Mouse (Mus musculus): ENCODE data around the gene Zfyve9.
A peak's percentile ranks its signal among the peaks of the same experiment; 100 is the strongest.

The Zfyve9 gene

DNA sequence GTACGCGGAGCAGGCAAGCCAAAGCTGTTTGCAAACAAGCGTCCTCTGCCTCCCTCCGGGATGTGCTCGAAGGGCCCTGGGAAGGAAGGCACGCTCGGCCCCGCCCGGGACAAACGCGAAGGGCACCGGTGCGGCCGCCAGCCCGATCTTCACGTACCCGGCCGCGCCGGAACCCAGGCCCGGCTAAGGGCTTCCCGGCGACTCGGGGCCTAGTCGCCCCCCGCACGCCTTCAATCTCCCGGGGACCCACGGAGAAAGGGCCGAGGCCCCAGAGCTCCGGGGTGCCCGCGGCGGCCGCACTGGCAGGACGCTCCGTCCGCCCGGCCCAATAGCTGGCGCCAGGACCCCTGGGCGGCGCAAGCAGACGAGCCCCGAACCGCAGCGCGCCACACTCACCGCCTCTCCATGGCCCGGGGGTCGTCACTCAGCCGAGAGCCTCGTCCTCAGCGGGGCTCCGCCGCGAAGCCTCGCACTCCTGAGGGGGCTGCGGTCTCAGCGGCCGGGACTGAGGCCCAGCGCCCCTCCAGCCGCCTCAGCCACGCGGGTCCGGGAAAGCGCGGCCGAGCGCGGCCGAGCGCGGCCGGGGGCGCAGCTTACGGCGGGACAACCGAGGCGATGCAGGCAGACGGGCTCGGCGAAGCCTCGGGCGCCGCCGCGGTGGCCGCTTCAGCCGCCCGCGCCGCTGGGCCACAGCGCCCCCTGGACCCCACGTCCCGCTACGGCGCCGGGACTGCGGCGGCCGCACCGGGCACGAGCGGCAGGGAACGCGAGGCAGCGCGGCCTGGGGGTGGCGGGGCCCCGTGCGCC lies at the start of gene Zfyve9:
Gene Zfyve9, minus strand, starts transcription at position 742 of the 807 bp plus-strand sequence.
- peak; percentile 75 to 93 for DNase-seq

DNA sequence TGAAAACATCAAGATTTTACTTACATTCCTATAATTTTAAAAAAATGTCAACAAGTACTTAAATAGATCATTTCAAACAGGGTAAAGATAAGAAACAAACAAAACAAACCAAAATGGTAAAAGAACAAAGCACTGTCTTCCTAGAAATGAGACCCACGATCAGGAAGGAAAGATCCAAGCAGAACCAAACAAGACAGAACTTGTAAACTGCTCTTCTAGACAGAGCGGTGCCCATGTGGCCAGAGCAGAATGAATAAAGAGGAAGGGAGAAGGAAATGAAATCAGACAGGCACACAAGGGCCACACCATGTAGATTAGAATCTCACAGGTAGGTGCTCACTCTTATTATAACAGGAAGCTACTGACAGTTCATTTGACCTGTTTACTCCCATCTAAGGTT lies 46.0 kb upstream of the Zfyve9 start:
- no peak for DNase-seq

DNA sequence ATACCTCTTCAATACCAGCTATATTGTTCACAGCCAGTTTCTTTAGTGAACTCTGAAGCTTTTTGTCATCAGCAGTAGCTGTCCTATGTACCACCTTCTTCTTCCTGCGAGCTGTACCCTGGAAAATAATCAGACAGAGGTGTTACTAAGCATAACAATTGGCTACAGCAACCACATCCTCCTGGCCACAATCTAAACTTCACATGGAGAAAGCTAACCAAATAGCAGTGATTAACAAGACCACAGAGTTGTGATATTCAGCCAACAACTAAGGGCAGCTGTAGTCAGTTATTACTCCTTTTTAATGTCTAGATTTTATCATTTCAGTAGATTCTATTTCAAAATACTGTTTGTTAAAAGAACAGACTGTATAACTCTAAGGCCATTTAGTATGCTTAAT lies 45.5 kb upstream of the Zfyve9 start:
- no peak for DNase-seq

DNA sequence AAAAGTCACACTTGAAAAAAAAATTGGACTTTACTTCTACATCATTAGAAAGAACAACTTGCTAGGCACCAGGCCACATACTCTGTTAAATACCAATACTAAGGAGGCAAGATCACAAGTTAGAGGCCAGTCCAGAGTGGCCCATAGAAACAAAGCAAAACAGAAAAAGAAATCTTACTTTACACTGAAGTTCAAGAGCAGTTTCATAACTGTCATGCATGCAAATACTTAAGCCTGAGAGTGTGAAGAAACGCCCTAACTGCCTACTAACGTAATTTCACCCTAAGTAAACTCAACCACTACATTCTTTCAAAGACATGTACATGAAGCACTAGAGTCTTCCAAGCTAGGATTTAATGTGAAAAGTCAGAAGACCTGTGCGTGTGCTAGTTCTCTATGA lies 45.1 kb upstream of the Zfyve9 start:
- no peak for DNase-seq

DNA sequence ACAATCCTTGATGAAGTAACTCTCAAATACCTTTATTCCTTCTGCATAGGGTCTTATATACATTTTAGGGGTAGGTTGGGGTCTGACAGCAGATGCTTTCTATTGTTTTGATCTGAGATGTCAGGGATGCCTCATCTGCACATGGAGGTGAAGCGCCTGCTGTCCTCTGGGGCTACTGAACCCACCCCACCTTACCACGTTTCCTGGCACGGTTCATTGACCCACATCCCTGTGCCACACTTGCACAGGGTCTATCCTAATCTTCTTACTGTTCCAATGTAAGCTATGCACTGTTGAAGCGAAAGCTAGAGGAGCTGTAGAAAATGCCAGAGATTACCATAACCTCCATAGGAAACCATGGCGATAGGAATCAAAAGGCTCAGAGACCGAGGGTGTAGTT lies 31.0 kb upstream of the Zfyve9 start:
- DNase-seq = no peak

DNA sequence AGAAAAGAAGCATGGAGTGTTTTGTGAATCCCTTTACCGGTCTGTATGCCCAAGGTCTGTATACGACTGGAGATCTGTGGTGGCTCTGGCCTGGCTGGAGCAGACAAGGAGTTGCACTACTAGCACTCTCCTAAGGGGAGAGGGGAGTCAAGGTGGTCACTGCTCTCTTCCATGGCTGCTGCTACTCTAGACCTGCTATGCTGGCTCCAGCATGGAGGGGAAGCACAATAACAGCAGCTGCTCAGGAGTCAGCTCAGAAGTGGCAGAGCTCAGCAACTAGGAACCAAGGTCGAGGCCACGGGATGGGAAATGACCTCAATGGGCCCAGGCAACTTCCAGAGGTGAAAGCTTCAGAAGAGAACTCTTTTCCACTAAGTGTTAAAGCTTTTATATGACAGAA lies 30.5 kb upstream of the Zfyve9 start:
- no peak for DNase-seq

DNA sequence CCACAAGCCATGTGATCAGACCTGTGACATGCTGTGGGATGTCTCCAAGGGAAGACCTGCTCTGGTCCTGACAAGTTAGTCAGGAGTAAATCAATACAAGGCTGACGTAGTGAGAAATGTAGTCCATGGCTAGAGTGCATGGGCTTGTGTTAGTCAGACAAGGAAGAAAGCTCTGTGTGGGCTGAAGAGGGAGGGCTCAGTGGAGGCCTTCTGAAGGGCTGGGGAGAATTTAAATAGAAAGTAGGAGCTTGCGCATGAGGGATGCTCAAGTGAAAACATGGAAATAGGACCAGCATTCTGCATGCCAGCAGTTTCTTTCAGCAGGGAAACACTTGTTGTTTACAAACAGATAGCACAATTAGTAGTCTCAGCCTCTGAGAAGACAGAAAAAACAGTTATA lies 22.9 kb upstream of the Zfyve9 start:
- no peak for DNase-seq

DNA sequence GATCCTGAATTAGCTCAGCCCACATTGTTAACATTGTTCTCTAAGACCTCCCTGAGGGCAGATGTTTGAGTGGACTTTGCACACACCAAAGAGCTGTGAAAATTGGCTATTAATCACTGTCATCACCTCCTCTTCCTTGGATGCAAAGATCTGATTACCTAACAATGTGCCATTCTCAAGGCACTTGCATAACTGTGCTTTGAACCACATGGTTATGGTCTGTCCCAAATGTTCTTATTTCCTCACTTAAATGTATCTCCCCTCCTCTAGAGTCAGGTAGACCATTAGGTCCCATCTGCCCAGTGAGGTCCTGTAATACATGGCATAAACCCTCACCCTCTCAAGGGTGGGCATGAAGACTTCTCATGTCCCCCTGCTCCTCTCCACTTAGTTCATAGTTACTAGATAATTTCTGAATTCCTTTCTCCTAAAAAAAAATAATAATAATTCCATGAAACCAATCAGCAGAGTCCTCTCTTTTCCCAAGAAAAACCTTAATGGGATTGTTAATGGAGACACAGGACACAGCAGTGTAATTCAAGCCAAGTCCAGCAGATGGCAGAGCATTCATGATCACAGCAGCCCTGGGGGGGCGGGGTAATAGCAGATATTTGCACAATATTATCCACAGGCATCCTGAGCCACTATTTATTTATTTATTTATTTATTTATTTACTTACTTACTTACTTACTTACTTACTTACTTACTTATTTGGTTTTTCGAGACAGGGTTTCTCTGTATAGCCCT lies 17.7 kb upstream of the Zfyve9 start:
- peak; percentile 78 to 94 for DNase-seq

DNA sequence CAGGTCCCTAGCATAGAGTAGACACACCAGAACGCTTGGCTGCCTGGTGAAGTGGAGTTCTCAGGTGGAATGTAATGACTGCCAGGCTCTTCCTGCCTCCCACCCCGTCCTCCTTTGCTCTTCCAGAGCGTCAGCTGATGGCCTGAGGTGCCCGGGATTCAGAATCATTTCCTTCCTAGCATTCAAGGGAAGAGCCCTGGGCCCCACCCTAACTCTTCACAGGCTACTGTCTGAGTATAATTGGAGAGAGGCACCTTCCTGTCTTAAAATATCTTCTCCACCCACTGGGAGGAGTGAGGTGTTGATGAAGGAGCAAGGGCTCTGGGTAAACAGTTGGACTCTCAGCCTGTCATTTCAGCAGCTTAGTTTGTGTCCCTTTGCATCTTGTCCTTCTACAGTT lies 16.1 kb upstream of the Zfyve9 start:
- peak; percentile 29 to 48 for DNase-seq

DNA sequence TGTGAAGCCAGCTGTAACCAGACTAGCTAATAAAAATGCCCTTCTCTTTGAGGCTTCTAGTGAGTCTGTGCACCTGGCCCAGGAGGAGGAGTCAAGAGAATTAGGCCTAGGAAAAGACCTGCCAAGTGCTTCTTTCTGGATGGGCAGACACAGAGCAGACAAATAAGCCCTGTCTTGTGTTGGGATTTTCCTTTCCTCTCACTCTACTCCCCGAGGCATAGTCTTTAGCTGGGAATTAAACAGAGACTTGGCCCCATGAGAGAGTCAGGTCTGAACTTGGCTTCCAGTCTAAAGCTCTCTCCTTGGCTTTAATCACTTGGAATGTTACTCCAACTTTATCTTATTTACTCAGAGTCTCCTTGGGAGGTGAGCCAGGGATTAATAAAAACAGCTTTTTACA lies 13.3 kb upstream of the Zfyve9 start:
- DNase-seq = no peak

DNA sequence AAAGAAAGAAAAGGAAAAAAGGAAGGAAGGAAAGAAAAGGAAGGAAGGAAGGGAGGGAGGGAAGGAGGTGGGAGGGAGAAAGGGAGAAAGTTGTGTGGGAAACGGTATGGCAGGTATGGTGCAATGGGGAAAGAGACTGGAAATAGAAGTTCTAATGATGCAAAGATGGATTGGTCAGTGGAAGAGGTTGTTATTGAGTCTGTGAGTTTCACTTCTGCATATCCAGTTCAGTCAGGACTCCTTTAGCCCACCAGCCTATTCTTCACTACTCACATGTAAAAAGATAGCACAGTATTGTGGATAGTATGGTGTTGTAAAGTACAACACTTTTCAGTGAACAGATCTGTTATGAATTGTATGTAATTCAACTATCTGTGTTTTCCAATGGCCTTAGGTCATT lies 9.9 kb upstream of the Zfyve9 start:
- DNase-seq = no peak

DNA sequence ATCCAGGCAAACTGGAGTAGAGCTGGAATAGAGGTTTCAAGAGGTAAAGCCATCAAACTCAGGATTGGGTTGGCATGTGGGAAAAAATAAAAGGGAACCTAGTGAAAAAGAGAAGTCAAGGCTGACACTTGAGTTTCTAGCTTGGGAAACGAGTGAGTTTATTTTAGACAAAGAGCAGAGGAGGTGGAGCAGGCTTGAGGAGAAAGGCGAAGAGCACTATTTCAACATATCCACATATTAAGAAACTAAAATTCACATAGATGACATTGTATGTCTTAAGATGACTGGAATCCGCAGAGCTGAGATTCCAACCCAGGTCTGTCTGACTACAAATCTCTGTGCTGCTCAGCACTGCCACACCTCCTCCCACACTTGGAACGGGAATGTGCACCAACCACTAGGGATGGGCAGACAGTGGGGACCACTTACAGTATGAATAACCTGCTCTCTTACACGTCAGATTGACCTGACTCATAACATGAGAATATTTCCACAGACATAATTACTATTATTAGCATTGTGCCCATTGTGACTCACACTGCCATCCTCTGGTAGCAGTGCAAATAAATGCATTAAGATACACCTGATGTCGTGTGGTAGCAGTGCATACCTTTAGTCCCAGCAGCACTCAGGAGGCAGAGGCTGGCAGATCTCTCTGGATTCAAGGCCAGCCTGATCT lies 8.8 kb upstream of the Zfyve9 start:
- no peak for DNase-seq

DNA sequence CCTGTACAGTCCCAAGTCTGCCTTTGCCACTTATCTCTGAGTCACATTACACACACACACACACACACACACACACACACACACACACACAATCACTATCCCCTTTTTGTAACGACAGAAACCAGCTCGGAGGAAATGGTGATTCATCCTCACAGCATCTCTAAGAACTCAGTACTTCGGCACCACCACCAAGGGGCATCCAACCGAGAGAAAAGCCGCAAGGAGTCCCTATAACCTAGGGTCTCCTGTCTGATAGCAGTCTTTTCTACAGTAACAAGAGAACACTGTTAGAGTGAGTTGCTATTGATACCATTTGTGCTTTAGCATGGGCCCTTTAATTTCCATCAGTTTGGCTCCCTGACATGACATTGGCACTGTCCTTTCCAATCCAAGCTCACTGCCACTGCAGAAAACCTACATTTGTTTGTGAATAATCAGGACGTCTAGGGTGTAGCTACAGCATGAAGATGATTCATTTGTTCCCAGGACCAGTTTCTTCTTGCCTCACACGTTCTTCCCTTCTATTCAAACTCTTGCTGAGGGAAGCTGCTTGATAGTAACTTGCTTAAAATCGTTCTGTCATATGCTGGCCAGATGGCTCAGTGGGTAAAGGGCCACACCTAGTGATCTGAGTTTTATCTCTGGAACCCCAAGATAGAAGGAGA lies 2.0 kb upstream of the Zfyve9 start:
- peak in 1 of 2 experiments; percentile 9 for DNase-seq

DNA sequence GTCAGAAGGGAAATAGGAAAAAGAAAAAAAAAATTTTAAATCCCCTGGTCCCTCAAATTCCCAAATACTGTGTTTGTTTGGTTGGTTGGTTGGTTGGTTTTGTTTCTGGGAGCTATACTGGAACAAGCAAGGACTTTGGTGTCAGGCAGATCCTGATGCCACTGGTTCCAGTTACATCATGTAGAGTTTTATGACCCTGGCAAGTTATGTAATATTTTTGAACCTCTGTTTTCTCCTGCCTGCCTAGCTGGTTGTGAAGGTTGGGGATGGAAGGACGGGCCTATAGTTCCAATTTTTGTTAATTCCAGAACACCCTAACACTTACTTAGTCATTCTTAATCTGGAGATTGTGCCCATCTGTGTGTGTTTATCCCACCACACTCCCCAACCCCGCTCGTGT lies 998 bp upstream of the Zfyve9 start:
- DNase-seq = peak; percentile 10 to 33

DNA sequence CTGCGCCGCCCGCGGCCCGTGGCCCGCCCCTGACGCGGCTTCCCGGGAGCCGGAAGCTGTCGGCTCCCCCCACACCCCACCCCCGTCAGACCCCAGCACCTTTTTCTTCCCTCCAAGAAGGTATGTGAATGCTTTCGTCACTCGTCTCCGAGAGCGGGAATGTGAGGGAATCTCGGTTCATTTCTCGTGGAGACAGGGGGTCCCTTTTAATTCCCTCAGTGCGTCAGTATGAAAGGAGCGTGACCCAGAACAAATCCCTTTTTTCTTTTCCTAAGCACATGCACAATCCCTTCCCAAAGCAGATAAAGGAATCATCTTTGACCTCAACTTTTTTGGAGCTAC lies 237 bp upstream of the Zfyve9 start:
- DNase-seq = no peak

DNA sequence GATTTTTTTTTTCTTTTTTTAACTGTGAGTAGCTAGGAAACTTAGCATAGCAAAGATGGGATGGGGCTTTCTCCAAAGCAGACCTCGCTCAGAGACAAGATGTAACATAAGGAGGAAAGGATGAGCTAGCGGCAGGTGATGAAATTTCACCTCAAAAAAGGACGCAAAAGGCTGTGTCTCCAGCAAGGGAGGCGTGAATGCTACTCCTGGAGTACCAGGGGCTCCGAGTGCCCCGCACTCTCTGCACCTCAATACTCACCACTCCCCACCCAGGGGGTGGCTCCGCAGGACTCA lies 888 bp downstream of the Zfyve9 start:
- no peak for DNase-seq

DNA sequence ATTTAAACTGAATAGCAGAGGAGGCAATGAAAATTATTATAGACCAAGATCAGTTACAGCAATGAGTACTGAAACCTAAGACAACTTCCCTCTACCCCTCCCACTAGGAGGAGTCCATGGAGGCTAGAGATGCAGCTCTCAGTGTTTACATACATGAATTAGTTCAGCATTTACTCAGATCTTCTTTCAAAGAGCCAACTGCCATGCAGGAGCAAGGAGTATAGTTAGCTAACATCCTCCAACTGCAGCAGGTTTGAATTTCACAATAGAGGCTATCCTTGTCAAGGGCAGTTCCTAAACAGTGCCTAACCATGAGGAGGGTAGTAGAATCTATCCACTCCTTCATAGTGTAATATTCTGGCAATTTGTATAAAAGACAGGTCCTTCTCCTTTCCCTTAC lies 12.1 kb downstream of the Zfyve9 start:
- DNase-seq = no peak

DNA sequence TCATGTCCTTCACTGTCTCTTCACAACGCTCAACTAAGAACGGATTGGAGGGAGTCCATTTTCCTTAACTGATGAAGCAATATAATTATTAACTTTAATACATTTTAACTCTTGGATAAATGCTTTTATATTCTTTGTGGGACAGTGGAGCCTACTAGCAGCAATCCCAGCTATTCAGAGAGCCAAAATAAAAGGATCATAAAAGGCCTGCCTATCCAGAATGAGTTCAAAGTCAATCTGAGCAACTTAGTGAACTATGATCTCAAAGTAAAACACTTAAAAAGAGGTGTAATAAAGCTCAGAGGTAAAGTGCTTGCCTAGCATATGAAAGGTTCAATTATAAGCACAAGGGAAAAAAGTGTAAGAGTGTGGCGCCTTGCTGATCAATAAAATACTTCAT lies 21.0 kb downstream of the Zfyve9 start:
- no peak for DNase-seq

DNA sequence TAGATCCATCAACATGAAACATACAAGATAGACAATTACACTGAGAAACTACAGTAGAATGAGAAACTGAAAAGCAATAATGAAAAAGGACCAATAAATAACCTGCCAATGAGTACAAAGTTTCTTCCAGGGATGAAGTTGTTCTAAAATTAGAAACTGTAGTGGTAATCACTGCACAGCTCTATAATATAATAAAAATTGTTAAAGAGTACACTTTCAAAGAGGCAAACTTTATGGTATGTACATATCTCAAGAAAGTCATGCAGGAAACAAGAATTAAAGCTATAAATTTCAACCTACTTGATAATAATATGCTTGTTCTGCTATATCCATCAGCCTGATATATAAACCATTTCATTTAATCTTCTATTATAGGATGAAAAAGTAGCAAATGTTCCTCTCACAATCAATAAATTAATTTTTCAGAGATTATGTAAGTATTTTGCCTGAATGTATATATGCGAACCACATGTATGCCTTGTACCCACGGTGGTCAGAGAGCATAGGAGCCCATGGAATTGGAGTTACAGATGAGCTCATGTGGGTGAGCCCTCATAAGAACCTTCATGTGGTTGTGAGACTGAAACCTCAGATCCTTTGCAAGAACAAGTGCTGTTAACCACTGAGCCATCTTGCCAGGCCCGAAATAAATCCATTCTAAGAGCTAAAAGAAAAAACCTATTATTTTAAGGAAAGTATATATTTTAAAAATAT lies 34.3 kb downstream of the Zfyve9 start:
- no peak for DNase-seq

DNA sequence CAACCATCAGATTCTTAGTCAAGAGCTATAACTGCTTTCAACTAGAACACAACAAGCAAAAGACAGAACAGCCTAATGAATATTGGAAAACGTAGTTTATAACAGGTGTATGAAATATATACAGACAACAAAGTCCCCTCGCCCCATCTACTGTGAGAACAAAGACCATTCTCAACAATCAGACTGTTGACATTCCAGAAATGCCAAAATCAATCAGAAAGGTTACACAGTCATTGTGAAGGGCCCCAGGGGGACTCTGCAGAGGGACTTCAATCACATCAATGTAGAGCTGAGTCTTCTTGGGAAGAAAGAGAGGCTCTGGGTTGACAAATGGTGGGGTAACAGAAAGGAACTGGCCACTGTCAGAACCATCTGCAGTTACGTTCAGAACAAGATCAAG lies 49.0 kb downstream of the Zfyve9 start:
- DNase-seq = no peak

DNA sequence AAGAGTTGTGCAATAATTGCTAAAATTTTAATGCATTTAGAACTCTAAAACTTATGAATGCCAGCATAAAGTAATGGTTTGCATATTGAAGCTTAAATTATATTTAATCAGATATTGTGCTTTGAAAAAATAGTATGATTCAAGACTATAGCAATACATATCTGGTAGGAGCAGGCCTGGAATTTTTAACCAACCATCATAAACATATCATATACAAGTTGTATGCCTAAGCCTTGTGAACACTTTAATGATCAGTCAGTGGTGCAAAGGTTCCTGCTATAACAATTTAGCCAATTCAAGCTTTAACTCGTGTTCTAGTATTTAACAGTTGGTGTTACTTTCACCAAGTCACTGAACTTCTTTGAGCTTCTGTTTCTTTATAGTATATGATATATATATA lies 50.1 kb downstream of the Zfyve9 start:
- DNase-seq = no peak

DNA sequence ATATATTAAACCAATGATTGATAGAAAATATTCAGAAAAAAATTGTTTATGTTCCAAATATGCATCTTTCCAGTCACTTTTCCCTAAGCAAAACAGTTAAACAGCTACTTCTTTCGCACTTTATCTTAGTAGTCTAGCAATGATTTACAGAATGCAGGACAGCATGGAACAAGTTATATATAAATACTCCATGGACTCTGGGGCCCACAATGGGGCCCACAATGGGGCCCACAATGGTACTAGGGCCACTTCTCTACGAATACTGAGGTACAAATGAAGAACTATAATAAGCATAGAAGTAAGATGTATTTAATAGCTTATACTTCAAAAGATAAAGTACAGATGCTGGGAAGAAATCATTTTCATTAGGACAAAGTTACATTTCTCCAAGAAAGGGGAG lies 56.5 kb downstream of the Zfyve9 start:
- DNase-seq = no peak

DNA sequence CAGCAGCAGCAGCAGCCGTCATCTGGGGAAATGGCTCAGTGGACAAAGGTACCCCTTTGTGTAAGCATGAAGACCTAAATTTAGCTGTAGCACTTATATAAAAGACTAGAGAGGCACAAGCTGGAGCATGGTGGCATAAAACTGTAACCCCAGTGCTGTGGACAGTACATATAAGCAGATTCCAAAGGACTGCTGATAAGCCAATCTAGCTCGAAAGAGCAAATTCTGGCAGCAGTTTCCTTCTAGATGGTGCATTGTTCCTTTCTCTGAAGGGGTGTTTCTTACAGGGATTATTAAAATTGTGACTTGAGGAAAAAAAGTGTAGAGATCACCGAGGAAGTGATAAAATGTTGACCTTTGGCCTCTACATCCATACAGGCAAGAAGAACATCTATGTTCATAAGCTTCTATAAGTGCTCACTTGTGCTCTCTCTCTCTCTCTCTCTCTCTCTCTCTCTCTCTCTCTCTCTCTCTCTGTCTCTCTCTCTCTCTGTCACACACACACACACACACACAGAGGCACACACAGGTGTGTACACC lies 59.3 kb downstream of the Zfyve9 start:
- no peak for DNase-seq

Data from kidney, postnatal 36 days (tissue).